Mouse (Mus musculus) adrenal gland (tissue): Measurements from ENCODE around the gene Prpf31.
"Not testable (repeated sequence)": the region's sequence is repeated elsewhere in the genome, so short reads cannot be mapped to it uniquely, and the experiment has no call there.

ENCODE experiments used
- intact Hi-C: fragments of 180-260 bp; cut with DNase I; formaldehyde crosslinking; loops from one replicate; pipeline ENCODE4 v1.15.1; 2025
- long read RNA-seq, 2 experiments: library from polyadenylated mRNA; unstranded; transcript quantifications; one replicate each; pipeline ENCODE4 v2.0.0; 2020; ENCODE audit warnings: borderline replicate concordance in 1 of 2; ENCODE audit not compliant: insufficient replicate concordance in 1 of 2

Prpf31 gene
- long read RNA-seq, experiment 1, transcript Prpf31-201 (14 exons, 3,144 nt) = major isoform, 35 of 50 reads
- long read RNA-seq, experiment 1, transcript Prpf31-205 (3 exons, 827 nt) = minor isoform, 5 of 50 reads
- long read RNA-seq, experiment 1, partial matches to known transcripts = 8 of 50 reads
- long read RNA-seq, experiment 1, other reads (novel, unspliced or antisense) = 1 of 50 reads
- long read RNA-seq, experiment 2, transcript Prpf31-201 (14 exons, 3,144 nt) = major isoform, 29 of 43 reads
- long read RNA-seq, experiment 2, transcript Prpf31-205 (3 exons, 827 nt) = minor isoform, 5 of 43 reads
- long read RNA-seq, experiment 2, partial matches to known transcripts = 7 of 43 reads
- long read RNA-seq, experiment 2, other reads (novel, unspliced or antisense) = 2 of 43 reads

- intact Hi-C loops = no loop called here
Measured at GRCm38 (mm10) chr7:3629543-3630477, at the start of gene Prpf31, which contains the start of gene Tfpt. Gene Prpf31, plus strand, starts transcription at chr7:3629985. Gene Tfpt, minus strand, starts transcription at chr7:3629929.

- intact Hi-C loops = no loop called here
Measured at GRCm38 (mm10) chr7:3580029-3580428, 49.8 kb upstream of the Prpf31 start.

DNA sequence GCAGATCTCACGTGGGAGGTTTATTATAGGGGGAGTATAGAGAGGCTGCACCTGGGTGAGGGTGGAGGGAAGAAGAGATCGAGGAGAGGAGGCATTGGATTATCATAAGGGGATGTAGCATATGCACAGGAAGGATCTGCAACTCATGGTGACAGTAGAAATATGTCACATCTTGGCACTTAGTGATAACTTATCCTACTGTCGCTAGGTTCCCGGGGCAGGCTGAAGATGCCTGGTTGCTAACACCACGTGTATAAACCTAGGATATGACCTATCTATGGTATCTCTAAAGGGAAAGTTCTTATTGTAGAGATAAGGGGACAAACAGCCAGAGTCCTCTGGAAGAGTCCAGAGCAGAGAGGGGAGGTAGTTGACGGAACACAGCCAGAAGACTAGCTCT is 44.0 kb upstream of the Prpf31 start:
- intact Hi-C loops = no loop called here

GRCm38 (mm10) chr7:3586255-3586654 is 43.5 kb upstream of the Prpf31 start:
- intact Hi-C loops = no loop called here

DNA sequence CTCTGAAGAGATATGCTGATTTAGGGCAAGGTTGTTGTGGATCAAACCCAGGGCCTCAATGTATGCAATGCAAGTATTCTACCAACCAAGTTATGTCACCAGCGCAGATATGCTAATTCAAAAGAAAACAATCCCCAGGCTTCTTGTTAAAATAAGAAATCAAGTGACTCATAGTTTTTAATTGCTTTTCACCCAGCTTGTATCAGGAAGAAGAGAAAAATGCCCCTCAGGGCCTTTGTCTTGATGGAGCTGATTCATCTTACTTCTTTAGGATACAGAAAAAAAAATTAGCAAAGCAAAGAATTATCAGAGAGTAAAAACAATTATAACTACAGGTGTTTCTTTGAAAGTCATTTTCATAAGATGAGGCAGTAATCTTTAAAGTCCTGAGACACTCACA is 42.5 kb upstream of the Prpf31 start:
- intact Hi-C loops = no loop called here

DNA sequence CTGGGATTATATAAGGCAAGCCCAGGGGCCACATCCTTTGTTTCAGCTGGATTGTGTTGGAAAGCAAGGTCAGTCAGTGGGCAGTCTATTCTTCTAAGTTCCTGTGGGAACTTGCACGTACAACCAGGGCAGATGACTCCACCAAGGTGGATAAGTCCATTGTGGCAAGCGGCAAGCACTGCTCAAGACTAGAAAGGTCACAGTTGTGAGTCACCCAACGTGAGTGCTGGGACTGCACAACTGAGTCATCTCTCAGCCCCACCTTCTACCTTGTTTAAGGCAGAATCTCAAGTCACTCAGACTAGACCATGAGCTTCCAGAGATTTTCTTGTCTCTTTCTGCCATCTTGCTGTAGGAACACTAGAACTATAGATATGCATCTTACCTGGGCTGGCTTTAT is 39.2 kb upstream of the Prpf31 start:
- intact Hi-C loops = no loop called here

- intact Hi-C loops = no loop called here
Measured at GRCm38 (mm10) chr7:3591534-3591933, 38.3 kb upstream of the Prpf31 start.

- intact Hi-C loops = no loop called here
Measured at GRCm38 (mm10) chr7:3593855-3594254, 35.9 kb upstream of the Prpf31 start.

- intact Hi-C loops = no loop called here
Measured at GRCm38 (mm10) chr7:3594686-3595085, 35.1 kb upstream of the Prpf31 start.

GRCm38 (mm10) chr7:3595146-3595545 is 34.6 kb upstream of the Prpf31 start:
- intact Hi-C loops = no loop called here

DNA sequence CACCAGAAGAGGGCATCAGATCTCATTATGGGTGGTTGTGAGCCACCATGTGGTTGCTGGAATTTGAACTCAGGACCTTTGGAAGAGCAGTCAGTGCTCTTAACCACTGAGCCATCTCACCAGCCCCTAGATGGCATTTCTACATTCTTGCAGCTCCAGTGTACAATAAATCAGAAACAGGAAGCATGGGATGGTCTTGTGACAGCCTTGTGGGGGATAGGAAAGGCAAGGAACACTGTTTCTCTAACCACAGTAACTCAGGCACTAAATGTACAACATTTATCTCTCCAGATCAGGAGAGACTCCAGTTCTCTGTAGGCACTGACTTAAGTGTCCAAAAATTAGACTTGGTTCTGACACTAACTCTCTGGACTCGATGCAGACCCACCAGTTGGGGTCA is 32.0 kb upstream of the Prpf31 start:
- intact Hi-C loops = not testable (repeated sequence)

DNA sequence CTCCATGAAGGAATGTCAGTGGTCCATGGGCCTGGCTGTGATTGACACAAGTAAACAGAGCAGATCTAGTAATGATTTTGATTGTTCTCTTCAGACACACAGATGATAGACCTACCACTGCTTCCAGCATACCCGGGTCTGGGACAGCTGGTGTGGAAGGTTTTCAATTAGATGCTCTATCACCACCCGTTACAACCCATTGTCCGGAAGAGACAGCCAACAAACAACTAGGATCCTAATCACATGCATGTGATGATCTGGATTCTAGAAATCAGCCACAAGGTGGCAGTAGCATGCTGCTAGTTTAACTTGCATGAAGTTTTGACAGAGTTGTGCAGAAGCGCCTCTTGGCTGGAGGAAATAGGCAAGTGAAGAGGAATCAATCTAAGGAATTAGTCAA is 28.7 kb upstream of the Prpf31 start:
- intact Hi-C loops = no loop called here

DNA sequence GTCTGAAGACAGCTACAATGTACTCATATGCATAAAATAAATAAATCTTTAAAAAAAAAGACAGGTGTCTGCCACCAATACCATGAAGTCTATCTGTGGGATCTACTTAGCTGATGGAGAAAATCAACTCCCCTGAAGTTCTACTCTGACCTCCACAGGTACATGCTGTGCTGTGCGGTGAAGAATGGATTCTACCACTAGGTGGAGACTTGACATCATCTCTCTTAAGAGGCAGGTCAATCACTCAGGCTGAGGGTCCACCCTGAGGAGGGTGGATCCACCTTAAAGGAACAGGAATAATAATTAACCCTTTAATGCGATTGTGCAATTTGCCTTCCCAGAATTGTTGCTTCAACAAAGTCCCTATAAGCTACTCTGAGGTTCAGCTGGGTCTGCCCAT is 23.0 kb upstream of the Prpf31 start:
- intact Hi-C loops = no loop called here

GRCm38 (mm10) chr7:3607391-3607790 is 22.4 kb upstream of the Prpf31 start:
- intact Hi-C loops = no loop called here

- intact Hi-C loops = no loop called here
Measured at GRCm38 (mm10) chr7:3608668-3609067, 21.1 kb upstream of the Prpf31 start.

DNA sequence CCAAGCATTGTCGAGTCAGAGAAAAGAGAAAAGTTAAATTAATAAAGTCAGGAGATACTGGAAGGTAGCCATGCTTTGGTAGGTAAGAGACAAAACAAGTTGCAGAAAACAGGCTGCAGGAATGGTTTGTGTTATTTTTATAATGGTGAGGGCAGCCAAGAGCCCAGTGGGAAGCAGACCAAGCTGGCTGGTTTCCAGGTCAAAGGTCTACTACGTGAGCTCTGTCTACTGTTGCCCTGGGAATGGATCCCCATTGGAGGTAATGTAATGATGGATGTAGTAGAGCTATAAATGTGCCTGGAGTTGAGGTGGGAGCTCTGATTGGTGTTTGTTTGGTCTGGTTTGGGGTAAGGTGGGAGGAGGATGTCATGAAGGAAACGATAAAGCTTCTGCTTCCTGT is 20.7 kb upstream of the Prpf31 start:
- intact Hi-C loops = no loop called here

DNA sequence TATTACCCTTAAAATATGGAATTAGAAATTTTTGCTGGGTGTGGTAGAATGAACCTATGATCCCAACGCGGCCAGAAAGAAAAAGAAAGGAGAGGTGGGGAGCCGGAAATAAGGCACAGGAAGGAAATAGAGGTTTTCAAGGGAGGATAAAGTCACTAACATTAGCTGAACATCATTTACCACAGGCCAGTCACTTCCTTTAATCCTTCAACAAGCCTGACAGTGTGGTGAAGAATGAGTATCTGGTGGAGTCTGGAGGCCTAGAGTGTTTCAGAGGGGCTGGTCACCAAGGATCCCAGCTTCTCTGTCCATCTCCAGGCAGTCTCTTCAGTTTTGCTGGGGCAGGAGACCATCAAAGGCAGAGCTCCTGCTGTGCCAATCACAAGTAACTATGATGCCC is 19.3 kb upstream of the Prpf31 start:
- intact Hi-C loops = no loop called here

DNA sequence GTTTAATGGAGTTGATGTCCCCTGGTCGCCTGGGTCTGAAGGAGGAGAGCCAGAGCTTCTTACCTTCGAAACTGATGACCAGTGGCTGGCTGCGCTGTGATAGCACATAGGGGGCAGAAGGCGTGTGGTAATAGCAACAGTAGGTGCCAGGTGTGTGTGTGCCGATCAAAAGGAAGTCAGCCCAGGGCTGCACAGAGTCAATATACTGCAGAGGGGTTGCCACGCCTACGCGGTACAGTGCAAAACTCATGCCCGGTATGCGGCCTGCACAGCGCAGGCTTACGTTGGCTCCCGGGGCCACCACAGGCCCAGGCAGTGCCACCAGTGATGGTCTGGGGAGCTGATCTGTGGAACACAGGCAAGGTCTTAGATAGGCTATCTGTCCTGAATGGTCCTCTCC is 18.8 kb upstream of the Prpf31 start:
- intact Hi-C loops = no loop called here

DNA sequence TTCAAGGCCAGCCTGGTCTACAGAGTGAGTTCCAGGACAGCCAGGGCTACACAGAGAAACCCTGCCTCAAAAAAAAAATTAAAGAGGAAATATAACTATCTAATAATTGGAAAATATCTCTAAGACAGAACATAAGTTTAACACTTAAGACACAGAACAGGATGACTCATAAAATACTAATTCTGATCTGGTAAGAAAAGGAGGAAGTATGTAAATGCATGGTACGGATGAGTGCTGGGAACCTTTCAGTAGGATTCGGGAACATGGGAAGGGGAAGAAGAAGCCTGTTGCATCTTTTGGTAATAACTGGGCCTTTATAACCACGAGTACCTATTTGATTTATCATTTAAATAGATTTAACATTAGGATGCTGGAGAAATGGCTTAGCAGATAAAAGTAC is 15.8 kb upstream of the Prpf31 start:
- intact Hi-C loops = no loop called here

- intact Hi-C loops = no loop called here
Measured at GRCm38 (mm10) chr7:3616057-3616388, 13.8 kb upstream of the Prpf31 start, which contains the start of gene Oscar. Gene Oscar, minus strand, starts transcription at chr7:3616157.

DNA sequence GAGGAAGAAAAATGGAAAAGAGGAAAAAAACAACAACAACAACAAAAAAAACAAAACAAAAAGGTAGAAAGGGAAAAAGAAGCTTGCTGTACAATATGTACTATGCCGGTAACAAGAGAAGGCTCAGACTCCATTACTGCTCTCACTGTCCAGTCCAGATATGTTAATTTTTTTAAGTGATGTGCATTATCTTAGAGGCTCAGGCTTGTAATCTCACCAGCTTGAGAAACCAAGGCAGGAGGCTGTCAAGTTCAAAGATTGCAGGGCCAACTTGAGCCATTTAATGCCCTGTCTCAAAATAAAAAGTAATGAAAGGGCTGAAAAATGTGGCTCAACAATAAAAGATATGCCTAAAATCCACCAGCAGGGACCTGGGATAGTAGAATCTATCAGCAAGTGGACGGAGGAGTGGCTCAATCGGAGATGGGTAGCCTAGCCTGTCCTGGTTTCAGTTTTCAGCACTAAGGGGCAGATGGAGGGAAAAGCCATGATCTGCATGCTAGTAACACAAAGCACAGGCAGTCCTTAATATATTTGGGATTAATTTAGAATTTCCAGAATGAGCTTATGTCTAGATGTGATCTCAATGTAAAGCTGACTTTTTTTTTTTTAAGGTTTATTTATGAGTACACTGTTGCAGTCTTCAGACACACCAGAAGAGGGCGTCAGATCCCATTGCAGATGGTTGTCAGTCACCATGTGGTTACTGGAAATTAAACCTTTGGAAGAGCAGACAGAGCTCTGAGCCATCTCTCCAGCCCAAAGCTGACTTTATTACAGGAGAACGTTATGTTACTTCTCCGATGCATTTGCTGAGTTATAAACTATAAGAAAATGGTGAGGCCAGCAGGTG is 13.2 kb upstream of the Prpf31 start:
- intact Hi-C loops = no loop called here
